In genomic region chr6:29023206-29023967, GRCm38 (mm10) we compare ENCODE assay signal across 8 mouse cellular contexts. TPM values are rescaled to one million over a fixed set of nuclear protein-coding genes. Genes with fewer than 3 reads are reported as not detected.
A peak's percentile ranks its signal among the peaks of the same experiment; 100 is the strongest.
DNase-seq lines count a peak whose midpoint lies in the region; ATAC-seq and TF ChIP-seq lines count a peak whose summit lies in the region.

No protein-coding gene starts in this region.

- no peak overlapping the region for H3K4me3 ChIP-seq in CH12.LX (replicated peaks in 1 of 3; ENCODE audit: low read depth in 2 of 3, low read length in 2 of 3, poor library complexity in 1 of 3)
- no peak overlapping the region for H3K4me3 ChIP-seq in heart, embryonic 14.5 days (ENCODE audit: control insufficient read depth in 1 of 2, insufficient read depth in 1 of 2, low read depth in 1 of 2, low read length in 2 of 2)
- no peak overlapping the region for H3K4me3 ChIP-seq in liver, postnatal 0 days (ENCODE audit: low read depth, low read length)
- no peak overlapping the region for H3K4me3 ChIP-seq in neural tube, embryonic 14.5 days (ENCODE audit: low read depth, low read length)

- dilution Hi-C loops in CH12.LX (cut with MboI; ENCODE audit: extremely low pct_ligation_motif_present, extremely low pct_unique_long_range_greater_than_20kb, low sequenced_read_pairs): no loop called here

- peaks cover 2 to 12% of the 10 kb centered on the region in 2 experiments; a peak in 2 of 4 replicates for H3K4me1 ChIP-seq in CH12.LX (ENCODE audit: control insufficient read depth in 1 of 2, insufficient read depth in 2 of 2)
- no peaks in the 10 kb centered on the region for H3K4me1 ChIP-seq in heart, embryonic 14.5 days (ENCODE audit: control insufficient read depth in 2 of 2, insufficient read depth in 2 of 2, low read length in 2 of 2)
- H3K4me1 ChIP-seq in liver, postnatal 0 days (ENCODE audit: insufficient read depth): no peaks in the 10 kb centered on the region; the same call in 1 of the 2 replicates
- peaks cover 4% of the 10 kb centered on the region; the same call in 1 of the 2 replicates for H3K4me1 ChIP-seq in neural tube, embryonic 14.5 days (ENCODE audit: control insufficient read depth, insufficient read depth, low read length)

- H3K9ac ChIP-seq in CH12.LX (ENCODE audit: insufficient read depth, low read depth): no peak overlapping the region
- H3K9ac ChIP-seq in heart, embryonic 14.5 days (ENCODE audit: low read length): no peak overlapping the region
- H3K9ac ChIP-seq in liver, postnatal 0 days (replicated peaks): no peak overlapping the region
- no peak overlapping the region for H3K9ac ChIP-seq in neural tube, embryonic 14.5 days (replicated peaks; ENCODE audit: low read depth, low read length)

- WGBS in heart, embryonic 14.5 days: 30% methylated on average over 18 of the region's 18 CpGs
- WGBS in liver, postnatal 0 days (ENCODE audit: insufficient replicate concordance): 30% methylated on average over 18 of the region's 18 CpGs
- WGBS in neural tube, embryonic 14.5 days: 39% methylated on average over 18 of the region's 18 CpGs

- no peak for TF ChIP-seq EP300 in CH12.LX (IDR thresholded peaks at IDR 0.05; ENCODE audit: low read length)
- no peak for TF ChIP-seq EP300 in liver, postnatal 0 days (IDR thresholded peaks at IDR 0.05; ENCODE audit: low read depth)

- H3K9me3 ChIP-seq in CH12.LX (replicated peaks; ENCODE audit: low read length): no peaks in the 10 kb centered on the region
- no peaks in the 10 kb centered on the region for H3K9me3 ChIP-seq in heart, embryonic 14.5 days (ENCODE audit: control insufficient read depth, low read length)
- no peaks in the 10 kb centered on the region for H3K9me3 ChIP-seq in liver, postnatal 0 days (ENCODE audit: low read length)
- H3K9me3 ChIP-seq in neural tube, embryonic 14.5 days (ENCODE audit: control insufficient read depth, low read length): no peaks in the 10 kb centered on the region

- H3K4me2 ChIP-seq in CH12.LX (ENCODE audit: insufficient read depth, low read depth, poor library complexity, severe bottlenecking): peak overlapping the region; percentile 73
- 0 out of 2 replicates have a peak overlapping the region, but pooled peaks have one; percentile 31 for H3K4me2 ChIP-seq in heart, embryonic 14.5 days (ENCODE audit: low read length)
- no peak overlapping the region for H3K4me2 ChIP-seq in liver, postnatal 0 days (ENCODE audit: low read depth, low read length)
- H3K4me2 ChIP-seq in neural tube, embryonic 14.5 days (ENCODE audit: low read depth, low read length): no peak overlapping the region

- no peak for TF ChIP-seq POLR2A in CH12.LX (IDR thresholded peaks at IDR 0.05; ENCODE audit: low read depth, low read length)

- in situ Hi-C loops in CH12.LX (cut with MboI; ENCODE audit: low pct_ligation_motif_present, low pct_unique_long_range_greater_than_20kb, low sequenced_read_pairs): loop anchor here (5.0 to 25.0 kb wide), 3 partner anchors 76 to 611 kb away; partner anchors contain the start of gene Arf5

- TF ChIP-seq RAD21 in CH12.LX (IDR thresholded peaks at IDR 0.05; ENCODE audit: low read depth, low read length): peak; percentile 66

- peak; percentile 71 for DNase-seq in CH12.LX (ENCODE audit: extremely low read depth)
- DNase-seq in adrenal gland, adult 18-20 months (ENCODE audit: low spot score in 2 of 2): peak; percentile 55 to 63
- DNase-seq in embryo, embryonic 10 days (ENCODE audit: low spot score): peak; percentile 83
- DNase-seq in kidney, postnatal 10 days: peak; percentile 76
- peak; percentile 52 for DNase-seq in liver, postnatal 0 days

- no peaks in the 10 kb centered on the region for H3K36me3 ChIP-seq in CH12.LX (replicated peaks in 1 of 2; ENCODE audit: control insufficient read depth in 1 of 2, insufficient read depth in 1 of 2, low read length in 1 of 2)
- H3K36me3 ChIP-seq in heart, embryonic 14.5 days (ENCODE audit: control insufficient read depth, insufficient read depth, low read length): no peaks in the 10 kb centered on the region
- no peaks in the 10 kb centered on the region for H3K36me3 ChIP-seq in liver, postnatal 0 days (replicated peaks; ENCODE audit: insufficient read depth, low read length)
- no peaks in the 10 kb centered on the region for H3K36me3 ChIP-seq in neural tube, embryonic 14.5 days (ENCODE audit: control insufficient read depth, insufficient read depth, low read length)

- peaks cover 73% of the 10 kb centered on the region for H3K27me3 ChIP-seq in CH12.LX (replicated peaks)
- peaks cover 44% of the 10 kb centered on the region for H3K27me3 ChIP-seq in heart, embryonic 14.5 days (ENCODE audit: control insufficient read depth, insufficient read depth, low read length)
- H3K27me3 ChIP-seq in liver, postnatal 0 days (ENCODE audit: insufficient read depth, low read length): peaks cover 10% of the 10 kb centered on the region
- no peaks in the 10 kb centered on the region for H3K27me3 ChIP-seq in neural tube, embryonic 14.5 days (ENCODE audit: control insufficient read depth, insufficient read depth, low read length)

- ATAC-seq in heart, embryonic 14.5 days (ENCODE audit: insufficient number of reproducible peaks, insufficient read depth, low FRiP score, low read depth): 0 out of 2 replicates have a peak, but pooled peaks have one; percentile 7
- ATAC-seq in liver, postnatal 0 days: no peak
- ATAC-seq in neural tube, embryonic 14.5 days (ENCODE audit: low read depth): peak; percentile 50
- no peak for ATAC-seq in erythroid progenitor cell, adult 5-6 weeks (replicated peaks; ENCODE audit: low FRiP score, poor library complexity, severe bottlenecking)

- no peaks in the 10 kb centered on the region for H3K79me2 ChIP-seq in CH12.LX (replicated peaks; ENCODE audit: control insufficient read depth, extremely low read depth, insufficient read depth, poor library complexity, severe bottlenecking)

- H3K27ac ChIP-seq in CH12.LX (ENCODE audit: insufficient read depth, low read depth): no peak overlapping the region
- H3K27ac ChIP-seq in heart, embryonic 14.5 days (replicated peaks in 1 of 2; ENCODE audit: control insufficient read depth in 1 of 2, insufficient read depth in 1 of 2, low read depth in 2 of 2, low read length in 2 of 2): no peak overlapping the region
- no peak overlapping the region for H3K27ac ChIP-seq in liver, postnatal 0 days (ENCODE audit: low read depth)
- H3K27ac ChIP-seq in neural tube, embryonic 14.5 days (ENCODE audit: low read depth, low read length): no peak overlapping the region

- TF ChIP-seq CTCF in CH12.LX (conservative IDR thresholded peaks at IDR 0.05 in 1 of 2, IDR thresholded peaks at IDR 0.05 in 1 of 2; ENCODE audit: low read depth in 2 of 2, low read length in 2 of 2): peak; percentile 82 to 87
- TF ChIP-seq CTCF in liver, postnatal 0 days (IDR thresholded peaks at IDR 0.05; ENCODE audit: low read depth): peak; percentile 66

TF ChIP-seq in CH12.LX, 34 proteins besides CTCF, POLR2A, EP300 and RAD21:
- TF ChIP-seq SIN3A (IDR thresholded peaks at IDR 0.05; ENCODE audit: low read length) (0 out of 2 replicates have a peak, but pooled peaks have one; percentile 27), SMC3 (IDR thresholded peaks at IDR 0.05; ENCODE audit: low read depth, low read length) (peak; percentile 68), USF2 (conservative IDR thresholded peaks at IDR 0.05; ENCODE audit: low read depth, low read length) (no peak)
TF ChIP-seq in CH12.LX: peak in this region for 2.

RNA-seq across cellular contexts. Expression of gene Lep, which starts 36.6 kb away (rescaled TPM):
- not detected in 2 replicates for total RNA-seq in CH12.LX (2012; rRNA removed)
- not detected in 2 replicates for total RNA-seq in CH12.LX (2014; rRNA removed)
- polyA plus RNA-seq in CH12.LX (2012; ENCODE audit: insufficient read length, low read depth): not detected in 2 replicates
- 10 to 100 TPM in 1 of 2 experiments, under 1 TPM in 1; 0.83 to 56.5 TPM for total RNA-seq in adrenal gland, adult 18-20 months (2021)
- not detected in 2 replicates for polyA plus RNA-seq in heart, embryonic 14.5 days (2014; fragmentation: Nextera tagmentation; extraction: Ambion mirVana)
- not detected in 2 replicates for polyA plus RNA-seq in liver, postnatal 0 days (2015; fragmentation: Nextera tagmentation; extraction: Ambion mirVana)
- 0.05 TPM in 1 of 2 replicates, not detected in the other for polyA plus RNA-seq in neural tube, embryonic 14.5 days (2014; fragmentation: Nextera tagmentation; extraction: Ambion mirVana)
- total RNA-seq in erythroid progenitor cell, adult 5-6 weeks (2015; ENCODE audit: low replicate concordance): not detected in 2 replicates
- not detected in 2 replicates for total RNA-seq in erythroid progenitor cell, adult 5-6 weeks (2017; ENCODE audit: low replicate concordance)

Comparison
In these comparisons a context has a peak if more than half of its experiments do, and no peak if none do; other contexts are left out.
1. H3K4me2 ChIP-seq: peak in CH12.LX (single experiment) and heart, embryonic 14.5 days (single experiment); none in liver, postnatal 0 days (single experiment) and neural tube, embryonic 14.5 days (single experiment).
2. ATAC-seq: peak in heart, embryonic 14.5 days (single experiment) and neural tube, embryonic 14.5 days (single experiment); none in liver, postnatal 0 days (single experiment) and erythroid progenitor cell, adult 5-6 weeks (single experiment).
3. Peak in every context shown above with its lines, with median percentiles within 50 percentile points of each other: DNase-seq.